Mouse (Mus musculus): ENCODE measurements around the gene Tnfsf13.

DNA sequence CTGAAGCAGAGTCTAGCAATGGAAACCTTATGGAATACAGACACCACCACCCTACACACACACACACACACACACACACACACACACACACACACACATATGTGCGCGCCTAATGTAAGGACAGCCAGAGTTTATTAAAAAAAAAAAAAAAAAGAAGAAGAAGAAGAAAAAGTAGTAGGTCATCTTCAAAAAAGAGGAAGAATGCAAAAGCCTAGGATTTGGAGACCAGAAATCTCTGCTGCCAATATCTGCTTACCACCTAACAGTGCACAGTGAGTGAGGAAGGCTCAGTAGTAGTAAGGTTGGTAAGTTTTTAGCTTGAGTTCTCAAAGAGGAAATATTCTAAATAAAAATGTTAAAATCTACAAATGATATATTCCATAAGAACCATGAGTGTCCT is 6.4 kb downstream of the Tnfsf13 start:
- no peak for TF ChIP-seq POLR2A (IDR thresholded peaks at IDR 0.05; ENCODE audit: borderline replicate concordance, control insufficient read depth, low read depth, low read length)
- no peak for TF ChIP-seq CTCF (IDR thresholded peaks at IDR 0.05; ENCODE audit: control insufficient read depth, insufficient read depth, low read length)

Measured in bone marrow, adult 2 months (tissue).